In the genomic region with DNA sequence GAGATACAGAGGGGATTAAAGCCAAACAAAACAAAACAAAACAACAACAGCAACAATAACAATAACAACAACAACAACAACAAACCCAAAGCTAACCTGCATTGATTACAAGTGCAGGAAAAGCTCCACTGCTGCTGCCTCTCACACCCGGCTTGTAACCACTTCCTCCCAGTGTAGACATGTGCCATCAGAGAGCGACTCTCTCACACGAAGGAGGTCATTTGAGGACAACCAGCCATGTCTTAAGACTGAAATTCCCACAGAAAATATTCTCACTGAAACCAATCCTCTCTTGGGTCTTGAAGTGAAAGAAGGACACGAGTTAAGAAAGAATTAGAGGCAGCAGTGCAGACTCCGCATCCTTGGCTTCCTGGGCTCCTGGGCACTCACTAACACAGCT, we compare ENCODE assay signal across 17 mouse cellular contexts.
DNase-seq lines count a peak whose midpoint lies in the region; ATAC-seq and TF ChIP-seq lines count a peak whose summit lies in the region.
"Had no signal": no experiment of that assay in that cellular context is flagged by ENCODE, and none has a peak within 500 bp of the region (broad histone marks: within the 10 kb centered on the region; RNA-seq: fewer than 3 reads in every experiment).

No protein-coding gene starts in this region.

- no peaks in the 10 kb centered on the region; the same call in 1 of the 2 replicates for H3K36me3 ChIP-seq in heart, adult 2 months (ENCODE audit: control insufficient read depth, insufficient read depth, low read length)
- H3K36me3 ChIP-seq: liver, embryonic 15.5 days had no signal

- ATAC-seq in CD4-positive, CD25-positive, alpha-beta regulatory T cell, adult 4 months: peak; percentile 98
- peak; percentile 70 for ATAC-seq in megakaryocyte, adult 5-6 weeks (ENCODE audit: poor library complexity, severe bottlenecking)
- ATAC-seq: forebrain, embryonic 14.5 days; hindbrain, postnatal 0 days had no signal

- DNase-seq in heart, adult 2 months: peak in 1 of 2 experiments; percentile 15
- DNase-seq in heart, postnatal 14 days: no peak
- DNase-seq in thymus, postnatal 14 days: peak; percentile 55
- DNase-seq in liver: no peak
- DNase-seq in gastrocnemius, postnatal 14 days: no peak
- no peak for DNase-seq in embryo, embryonic 9.5 days (ENCODE audit: extremely low spot score)
- DNase-seq: B cell, adult 2 months; cerebellum, adult 11 months; kidney, postnatal 25 days; left cerebral cortex, postnatal 4 days; lung, postnatal 36 days; midbrain, embryonic 14.5 days had no signal

- 55% methylated on average over 5 of the region's 5 CpGs for WGBS in heart, adult 2 months

- TF ChIP-seq EP300 in heart, adult 2 months (IDR thresholded peaks at IDR 0.05; ENCODE audit: insufficient read depth, low read depth, low read length): no peak

- H3K27me3 ChIP-seq in heart, adult 2 months (ENCODE audit: control insufficient read depth, insufficient read depth, low read length): no peaks in the 10 kb centered on the region
- H3K27me3 ChIP-seq: liver, embryonic 15.5 days had no signal

- TF ChIP-seq POLR2A in heart, adult 2 months (IDR thresholded peaks at IDR 0.05; ENCODE audit: insufficient read depth, low read depth, low read length): no peak

- H3K79me2 ChIP-seq in heart, adult 2 months (replicated peaks; ENCODE audit: control insufficient read depth, insufficient read depth, low read length): no peaks in the 10 kb centered on the region

- peak overlapping the region; percentile 11 for H3K27ac ChIP-seq in heart, adult 2 months
- H3K27ac ChIP-seq: hindbrain, postnatal 0 days; liver, embryonic 15.5 days had no signal

- TF ChIP-seq CTCF in heart, adult 2 months (IDR thresholded peaks at IDR 0.05): no peak

- no peak overlapping the region for H3K9ac ChIP-seq in heart, adult 2 months (ENCODE audit: low read depth, low read length)
- H3K9ac ChIP-seq: liver, embryonic 15.5 days had no signal

- H3K4me3 ChIP-seq in heart, adult 2 months: no peak overlapping the region
- H3K4me3 ChIP-seq: liver, embryonic 15.5 days had no signal

- intact Hi-C loops in heart, adult 2 months (cut with DNase I): no loop called here
- intact Hi-C loops in heart, postnatal 14 days (cut with DNase I): no loop called here
- intact Hi-C loops in gastrocnemius, postnatal 14 days (cut with DNase I; ENCODE audit: low total_unique reads): no loop called here

- H3K4me1 ChIP-seq in heart, adult 2 months (ENCODE audit: control insufficient read depth, insufficient read depth, low read length): no peaks in the 10 kb centered on the region; the same call in 1 of the 2 replicates
- H3K4me1 ChIP-seq: liver, embryonic 15.5 days had no signal
